Mouse (Mus musculus): ENCODE data around the gene Ano7. TPM values are rescaled to one million over a fixed set of nuclear protein-coding genes. Genes with fewer than 3 reads are reported as not detected.

The Ano7 gene
- polyA plus RNA-seq, 2 experiments: 2.2 to 4.7 TPM

DNA sequence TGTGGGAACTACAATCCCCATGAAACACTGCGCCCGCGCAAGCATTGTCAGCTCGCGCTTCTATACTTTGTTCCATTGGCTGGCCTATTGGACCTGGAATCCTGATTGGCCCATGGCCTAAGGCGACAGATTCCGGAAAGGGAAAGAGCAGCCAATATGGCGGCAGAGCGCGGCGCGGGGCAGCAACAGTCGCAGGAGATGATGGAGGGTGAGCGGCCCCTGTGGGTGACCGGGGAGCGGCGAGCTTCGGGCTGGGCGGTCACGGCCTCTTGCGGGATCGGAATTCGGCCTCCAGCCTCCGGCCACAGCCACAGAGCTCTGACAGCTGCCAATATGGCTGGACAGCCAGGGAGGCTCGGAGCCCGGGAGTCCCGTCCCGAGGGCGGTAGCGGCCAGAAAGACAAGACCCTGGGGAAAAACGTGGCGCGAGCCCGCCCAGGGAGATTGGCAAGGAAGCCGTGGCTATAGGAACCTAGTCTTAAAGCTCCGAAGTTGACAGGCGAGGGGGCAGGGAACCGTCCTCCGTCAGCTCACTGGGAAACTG, 30.2 kb upstream of the Ano7 start:
- Histone ChIP-seq H3K4me2 (replicated peaks; ENCODE audit: low read depth, low read length, severe bottlenecking) (peak overlapping the region; percentile 82), H3K27me3 (ENCODE audit: control insufficient read depth, insufficient read depth, low read length) (no peaks in the 10 kb centered on the region), H3K4me3 (replicated peaks; ENCODE audit: low read length) (peak overlapping the region; percentile 85), H3K27ac (replicated peaks; ENCODE audit: low read depth, low read length) (peak overlapping the region; percentile 35), H3K36me3 (ENCODE audit: control insufficient read depth, insufficient read depth, low read length) (peaks cover 12% of the 10 kb centered on the region), H3K4me1 (ENCODE audit: control insufficient read depth, insufficient read depth, low read length) (peaks cover 8% of the 10 kb centered on the region), H3K9ac (ENCODE audit: low read depth, low read length, severe bottlenecking) (peak overlapping the region; percentile 82), H3K9me3 (ENCODE audit: control insufficient read depth, low read length) (no peaks in the 10 kb centered on the region)
- ATAC-seq (ENCODE audit: low FRiP score, low read depth) (peak; percentile 93), DNase-seq (ENCODE audit: low spot score) (peak; percentile 97)
- WGBS: 1% methylated on average over 39 of the region's 39 CpGs
- peak; percentile 38; the same call in 1 of the 2 replicates for TF ChIP-seq POLR2A (IDR thresholded peaks at IDR 0.05; ENCODE audit: borderline replicate concordance, extremely low read depth, insufficient read depth, insufficient read length)

- DNase-seq (ENCODE audit: low spot score) (no peak), ATAC-seq (ENCODE audit: low FRiP score, low read depth) (no peak)
- H3K9ac ChIP-seq (ENCODE audit: low read depth, low read length, severe bottlenecking): no peak overlapping the region
- H3K4me2 ChIP-seq (replicated peaks; ENCODE audit: low read depth, low read length, severe bottlenecking): no peak overlapping the region
- peaks cover 8% of the 10 kb centered on the region for H3K4me1 ChIP-seq (ENCODE audit: control insufficient read depth, insufficient read depth, low read length)
- H3K27ac ChIP-seq (replicated peaks; ENCODE audit: low read depth, low read length): no peak overlapping the region
- TF ChIP-seq POLR2A (IDR thresholded peaks at IDR 0.05; ENCODE audit: borderline replicate concordance, extremely low read depth, insufficient read depth, insufficient read length): no peak
- WGBS: 93% methylated on average over 5 of the region's 5 CpGs
- H3K9me3 ChIP-seq (ENCODE audit: control insufficient read depth, low read length): no peaks in the 10 kb centered on the region
- H3K27me3 ChIP-seq (ENCODE audit: control insufficient read depth, insufficient read depth, low read length): no peaks in the 10 kb centered on the region
- peaks cover 37% of the 10 kb centered on the region for H3K36me3 ChIP-seq (ENCODE audit: control insufficient read depth, insufficient read depth, low read length)
- no peak overlapping the region for H3K4me3 ChIP-seq (replicated peaks; ENCODE audit: low read length)
Measured at GRCm38 (mm10) chr1:93347176-93347575, 26.6 kb upstream of the Ano7 start.

- TF ChIP-seq POLR2A (IDR thresholded peaks at IDR 0.05; ENCODE audit: borderline replicate concordance, extremely low read depth, insufficient read depth, insufficient read length): no peak
- ATAC-seq (ENCODE audit: low FRiP score, low read depth) (no peak), DNase-seq (ENCODE audit: low spot score) (no peak)
- H3K4me1 ChIP-seq (ENCODE audit: control insufficient read depth, insufficient read depth, low read length): no peaks in the 10 kb centered on the region; the same call in 1 of the 2 replicates
- no peak overlapping the region for H3K4me2 ChIP-seq (replicated peaks; ENCODE audit: low read depth, low read length, severe bottlenecking)
- no peak overlapping the region for H3K27ac ChIP-seq (replicated peaks; ENCODE audit: low read depth, low read length)
- 44% methylated on average over 4 of the region's 4 CpGs for WGBS
- no peaks in the 10 kb centered on the region for H3K27me3 ChIP-seq (ENCODE audit: control insufficient read depth, insufficient read depth, low read length)
- no peak overlapping the region for H3K9ac ChIP-seq (ENCODE audit: low read depth, low read length, severe bottlenecking)
- H3K9me3 ChIP-seq (ENCODE audit: control insufficient read depth, low read length): no peaks in the 10 kb centered on the region
- H3K36me3 ChIP-seq (ENCODE audit: control insufficient read depth, insufficient read depth, low read length): peaks cover 57% of the 10 kb centered on the region
- H3K4me3 ChIP-seq (replicated peaks; ENCODE audit: low read length): no peak overlapping the region
Measured at GRCm38 (mm10) chr1:93349701-93350100, 24.0 kb upstream of the Ano7 start.

- no peak overlapping the region for H3K27ac ChIP-seq (replicated peaks; ENCODE audit: low read depth, low read length)
- DNase-seq (ENCODE audit: low spot score): no peak
- no peak for TF ChIP-seq POLR2A (IDR thresholded peaks at IDR 0.05; ENCODE audit: borderline replicate concordance, extremely low read depth, insufficient read depth, insufficient read length)
- no peaks in the 10 kb centered on the region for H3K9me3 ChIP-seq (ENCODE audit: control insufficient read depth, low read length)
- no peaks in the 10 kb centered on the region for H3K4me1 ChIP-seq (ENCODE audit: control insufficient read depth, insufficient read depth, low read length)
- ATAC-seq (ENCODE audit: low FRiP score, low read depth): no peak
- H3K4me2 ChIP-seq (replicated peaks; ENCODE audit: low read depth, low read length, severe bottlenecking): no peak overlapping the region
- 89% methylated on average over 2 of the region's 2 CpGs for WGBS
- no peak overlapping the region for H3K4me3 ChIP-seq (replicated peaks; ENCODE audit: low read length)
- H3K36me3 ChIP-seq (ENCODE audit: control insufficient read depth, insufficient read depth, low read length): peaks cover 76% of the 10 kb centered on the region
- H3K27me3 ChIP-seq (ENCODE audit: control insufficient read depth, insufficient read depth, low read length): no peaks in the 10 kb centered on the region
- no peak overlapping the region for H3K9ac ChIP-seq (ENCODE audit: low read depth, low read length, severe bottlenecking)
Measured at GRCm38 (mm10) chr1:93352724-93353123, 21.0 kb upstream of the Ano7 start.

DNA sequence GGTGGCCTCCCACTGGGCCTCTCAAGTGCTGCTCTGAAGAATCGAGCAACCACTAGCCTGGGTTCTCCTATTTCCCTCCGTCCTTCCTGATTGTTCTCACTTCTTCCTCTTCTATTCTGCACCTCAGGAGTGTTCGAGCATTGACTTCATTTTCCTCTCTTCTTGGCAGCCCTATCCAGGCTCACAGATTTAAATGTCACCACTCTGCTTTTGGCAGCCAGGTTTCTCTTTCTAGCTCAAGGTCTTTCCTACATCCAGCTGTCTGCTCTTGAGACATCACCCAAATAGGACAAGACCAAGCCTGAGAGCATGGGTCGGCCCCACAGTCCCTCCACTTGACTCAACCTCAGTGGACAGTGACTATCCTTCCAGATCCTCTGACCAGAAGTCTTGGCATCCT, 11.1 kb upstream of the Ano7 start:
- 85% methylated on average over 4 of the region's 4 CpGs for WGBS
- H3K4me1 ChIP-seq (ENCODE audit: control insufficient read depth, insufficient read depth, low read length): no peaks in the 10 kb centered on the region
- no peak for DNase-seq (ENCODE audit: low spot score)
- no peak overlapping the region for H3K4me2 ChIP-seq (replicated peaks; ENCODE audit: low read depth, low read length, severe bottlenecking)
- H3K36me3 ChIP-seq (ENCODE audit: control insufficient read depth, insufficient read depth, low read length): peaks cover 71% of the 10 kb centered on the region
- no peak overlapping the region for H3K27ac ChIP-seq (replicated peaks; ENCODE audit: low read depth, low read length)
- ATAC-seq (ENCODE audit: low FRiP score, low read depth): no peak
- no peaks in the 10 kb centered on the region for H3K27me3 ChIP-seq (ENCODE audit: control insufficient read depth, insufficient read depth, low read length)
- H3K4me3 ChIP-seq (replicated peaks; ENCODE audit: low read length): no peak overlapping the region
- no peak overlapping the region for H3K9ac ChIP-seq (ENCODE audit: low read depth, low read length, severe bottlenecking)
- H3K9me3 ChIP-seq (ENCODE audit: control insufficient read depth, low read length): no peaks in the 10 kb centered on the region
- no peak for TF ChIP-seq POLR2A (IDR thresholded peaks at IDR 0.05; ENCODE audit: borderline replicate concordance, extremely low read depth, insufficient read depth, insufficient read length)
